Mouse (Mus musculus) lung, postnatal 0 days (tissue): ENCODE measurements around the gene Ppm1e. TPM values are rescaled to one million over a fixed set of nuclear protein-coding genes. Genes with fewer than 3 reads are reported as not detected.

Experiments used
- ATAC-seq: fragments of 200-750 bp; cut with Nextera tagmentation; 2 replicates; pipeline ENCODE4 v1.8.0; 2017; ENCODE audit warnings: moderate library complexity
- DNase-seq: peaks from one replicate; pipeline ENCODE4 v3.0.0-alpha.2; 2016; ENCODE audit warnings: low spot score
- H3K27ac ChIP-seq: fragments of 300-500 bp; sonication (generic); 2 replicates; pipeline ENCODE4 v1.5.1; 2014; ENCODE audit warnings: antibody characterized with exemption, mild to moderate bottlenecking, low read length, mixed read lengths
- H3K27me3 ChIP-seq: fragments of 300-500 bp; sonication (generic); replicated peaks from 2 replicates; pipeline ENCODE4 v1.6.1; 2014; ENCODE audit warnings: low read length, mixed read lengths; ENCODE audit not compliant: insufficient read depth
- H3K36me3 ChIP-seq: fragments of 300-500 bp; sonication (generic); 2 replicates; pipeline ENCODE4 v1.6.1; 2014; ENCODE audit warnings: low read length, mixed read lengths; ENCODE audit not compliant: insufficient read depth
- H3K4me1 ChIP-seq: fragments of 300-500 bp; sonication (generic); 2 replicates; pipeline ENCODE4 v1.6.1; 2014; ENCODE audit warnings: antibody characterized with exemption, low read depth, low read length, mixed read lengths; ENCODE audit not compliant: insufficient read depth
- H3K4me2 ChIP-seq: fragments of 300-500 bp; sonication (generic); replicated peaks from 2 replicates; pipeline ENCODE4 v1.6.1; 2014; ENCODE audit warnings: low read depth, mild to moderate bottlenecking, low read length, moderate library complexity, mixed read lengths
- H3K4me3 ChIP-seq: fragments of 300-500 bp; sonication (generic); 2 replicates; pipeline ENCODE4 v1.5.1; 2014; ENCODE audit warnings: low read depth, low read length
- H3K9ac ChIP-seq: fragments of 300-500 bp; sonication (generic); replicated peaks from 2 replicates; pipeline ENCODE4 v1.6.1; 2014; ENCODE audit warnings: low read depth, mild to moderate bottlenecking
- H3K9me3 ChIP-seq: fragments of 300-500 bp; sonication (generic); 2 replicates; pipeline ENCODE4 v1.6.1; 2016; ENCODE audit warnings: low read length, mixed read lengths
- CTCF ChIP-seq: IDR thresholded peaks from 2 replicates; pipeline ENCODE4 v1.5.1; 2016; ENCODE audit warnings: antibody characterized with exemption, mild to moderate bottlenecking
- EP300 ChIP-seq: IDR thresholded peaks from 2 replicates; pipeline ENCODE4 v1.6.1; 2016; ENCODE audit warnings: antibody characterized with exemption, mild to moderate bottlenecking, control low read depth
- WGBS: fragments of 180-500 bp; shearing (Covaris S2); extraction: QIAGEN DNeasy Blood & Tissue Kit; methylation state at CpG from one replicate; pipeline ENCODE4 v1.1.7; 2014; 5-methylcytosine and 5-hydroxymethylcytosine counted together
- polyA plus RNA-seq: library from polyadenylated mRNA; unstranded; fragments of >200 nt; fragmentation: Nextera tagmentation; extraction: Ambion mirVana; gene quantifications from 2 replicates; pipeline ENCODE4 v1.2.1, GENCODE M21; 2015

The Ppm1e gene
- polyA plus RNA-seq, 1 experiment from 2014 or later = 0.64 TPM

GRCm38 (mm10) chr11:87275420-87276048, 83.3 kb downstream of the Ppm1e start:
- Histone ChIP-seq H3K4me3 (no peak overlapping the region), H3K9me3 (no peaks in the 10 kb centered on the region), H3K36me3 (no peaks in the 10 kb centered on the region), H3K4me1 (no peaks in the 10 kb centered on the region), H3K4me2 (no peak overlapping the region), H3K27ac (no peak overlapping the region), H3K9ac (no peak overlapping the region), H3K27me3 (no peaks in the 10 kb centered on the region)
- no peak for TF ChIP-seq CTCF
- TF ChIP-seq EP300 = no peak
- ATAC-seq (no peak), DNase-seq (no peak)
- WGBS = 79% methylated on average over 7 of the region's 7 CpGs

GRCm38 (mm10) chr11:87272725-87273124, 86.1 kb downstream of the Ppm1e start:
- Histone ChIP-seq H3K9ac (no peak overlapping the region), H3K36me3 (no peaks in the 10 kb centered on the region)

GRCm38 (mm10) chr11:87271479-87271878, 87.3 kb downstream of the Ppm1e start:
- Histone ChIP-seq H3K27me3 (no peaks in the 10 kb centered on the region), H3K4me3 (no peak overlapping the region), H3K36me3 (no peaks in the 10 kb centered on the region), H3K4me1 (no peaks in the 10 kb centered on the region), H3K9ac (no peak overlapping the region), H3K4me2 (no peak overlapping the region), H3K9me3 (no peaks in the 10 kb centered on the region), H3K27ac (no peak overlapping the region)
- TF ChIP-seq CTCF (no peak), EP300 (no peak)
- DNase-seq (no peak), ATAC-seq (no peak)
- WGBS = 91% methylated on average over 1 of the region's 1 CpGs

More at GRCm38 (mm10) chr11:87272725-87273124, 86.1 kb downstream of the Ppm1e start:
- no peak overlapping the region for H3K4me3 ChIP-seq
- H3K27me3 ChIP-seq = no peaks in the 10 kb centered on the region
- ATAC-seq = no peak
- WGBS = 88% methylated on average over 5 of the region's 5 CpGs
- no peak overlapping the region for H3K27ac ChIP-seq
- H3K4me1 ChIP-seq = no peaks in the 10 kb centered on the region
- no peak for TF ChIP-seq EP300
- TF ChIP-seq CTCF = no peak
- no peak for DNase-seq
- no peak overlapping the region for H3K4me2 ChIP-seq
- no peaks in the 10 kb centered on the region for H3K9me3 ChIP-seq

GRCm38 (mm10) chr11:87270958-87271357, 87.9 kb downstream of the Ppm1e start:
- TF ChIP-seq EP300 (no peak), CTCF (no peak)
- no peak for ATAC-seq
- Histone ChIP-seq H3K27ac (no peak overlapping the region), H3K9me3 (no peaks in the 10 kb centered on the region), H3K4me3 (no peak overlapping the region), H3K4me1 (no peaks in the 10 kb centered on the region), H3K36me3 (no peaks in the 10 kb centered on the region), H3K9ac (no peak overlapping the region), H3K4me2 (no peak overlapping the region), H3K27me3 (no peaks in the 10 kb centered on the region)
- DNase-seq = no peak
- 27% methylated on average over 2 of the region's 2 CpGs for WGBS

- DNase-seq (no peak), ATAC-seq (no peak)
- Histone ChIP-seq H3K4me2 (no peak overlapping the region), H3K9ac (no peak overlapping the region), H3K36me3 (no peaks in the 10 kb centered on the region), H3K27me3 (no peaks in the 10 kb centered on the region), H3K4me1 (no peaks in the 10 kb centered on the region), H3K4me3 (no peak overlapping the region), H3K27ac (no peak overlapping the region), H3K9me3 (no peaks in the 10 kb centered on the region)
- 69% methylated on average over 4 of the region's 4 CpGs for WGBS
- TF ChIP-seq EP300 (no peak), CTCF (no peak)
Measured at GRCm38 (mm10) chr11:87270446-87270845, 88.4 kb downstream of the Ppm1e start.

- no peak overlapping the region for H3K4me3 ChIP-seq
- H3K9me3 ChIP-seq = no peaks in the 10 kb centered on the region
- TF ChIP-seq EP300 (no peak), CTCF (peak; percentile 40)
- ATAC-seq (no peak), DNase-seq (no peak)
- H3K4me1 ChIP-seq = no peaks in the 10 kb centered on the region
- no peak overlapping the region for H3K4me2 ChIP-seq
- H3K27me3 ChIP-seq = no peaks in the 10 kb centered on the region
- H3K27ac ChIP-seq = no peak overlapping the region
- no peaks in the 10 kb centered on the region for H3K36me3 ChIP-seq
- no peak overlapping the region for H3K9ac ChIP-seq
- WGBS = 70% methylated on average over 2 of the region's 2 CpGs
Measured at GRCm38 (mm10) chr11:87268803-87269202, 90.0 kb downstream of the Ppm1e start.

GRCm38 (mm10) chr11:87266246-87266645, 92.6 kb downstream of the Ppm1e start:
- TF ChIP-seq EP300 (no peak), CTCF (no peak)
- Histone ChIP-seq H3K4me2 (no peak overlapping the region), H3K9ac (no peak overlapping the region), H3K27me3 (no peaks in the 10 kb centered on the region), H3K4me3 (no peak overlapping the region), H3K4me1 (no peaks in the 10 kb centered on the region), H3K9me3 (no peaks in the 10 kb centered on the region), H3K27ac (no peak overlapping the region), H3K36me3 (no peaks in the 10 kb centered on the region)
- 65% methylated on average over 4 of the region's 4 CpGs for WGBS
- no peak for DNase-seq
- no peak for ATAC-seq
